Mouse (Mus musculus): ENCODE measurements at regions not wholly inside any gene's neighbourhood (a gene's known extent, or its start where the extent isn't known, plus 50 kb on each side); places are given as distances from the start of the nearest gene placed in this dataset.

DNA sequence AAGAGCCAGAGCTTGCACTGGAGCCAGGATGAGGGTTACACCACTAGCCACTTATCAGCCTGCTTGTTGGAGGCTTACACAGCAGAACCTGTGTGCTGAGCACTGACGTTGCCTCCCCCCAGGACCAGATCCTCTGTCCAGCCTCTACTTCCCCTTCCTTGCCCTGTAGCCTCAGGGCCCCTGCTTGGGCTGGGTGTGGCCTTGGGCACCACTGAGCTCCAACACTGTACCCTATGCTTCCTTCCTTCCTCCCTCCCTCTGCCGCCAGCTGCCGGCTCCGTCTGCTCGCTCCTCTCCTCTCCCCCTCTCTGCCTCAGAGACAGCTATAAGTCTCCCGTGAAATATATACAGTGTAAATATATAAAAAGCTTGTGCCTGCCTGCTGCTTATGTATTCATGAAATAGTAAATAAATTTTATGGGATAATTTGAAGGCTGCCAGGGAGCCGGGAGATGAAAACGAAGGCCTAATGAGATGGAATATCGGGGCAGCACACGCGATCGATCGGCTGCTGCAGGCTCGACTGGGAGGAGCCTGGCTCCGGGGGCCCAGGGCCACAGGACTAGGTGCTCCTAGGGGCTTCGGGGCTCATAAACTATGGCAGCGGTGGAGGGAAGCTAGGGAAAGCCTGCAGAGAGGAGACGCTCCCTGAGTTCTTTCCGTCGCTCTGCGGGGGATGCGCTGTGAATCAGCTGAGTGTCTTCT lies 135.6 kb downstream of the Rbm19 start:
- peak; percentile 50 to 51 for DNase-seq

DNA sequence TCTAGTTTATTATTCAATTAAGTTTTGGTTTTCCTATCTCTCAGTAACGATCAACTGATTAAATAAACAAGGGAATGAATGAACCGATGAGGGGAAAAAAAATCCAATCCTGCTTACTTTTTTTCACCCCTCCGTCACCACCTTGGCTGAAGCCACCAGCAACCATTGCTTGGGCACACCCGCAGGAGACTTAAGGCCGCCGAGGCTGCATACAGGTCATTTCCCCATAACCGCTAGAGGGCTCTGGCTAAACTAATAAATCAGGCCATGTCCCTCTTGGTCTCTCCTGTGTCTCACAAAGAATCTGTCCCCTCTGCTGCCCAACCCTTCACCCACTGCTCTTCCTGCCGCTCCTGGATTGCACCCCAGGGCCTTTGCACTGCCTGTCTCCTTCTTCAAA lies 136.3 kb downstream of the Rbm19 start:
- DNase-seq = peak; percentile 73 to 74

DNA sequence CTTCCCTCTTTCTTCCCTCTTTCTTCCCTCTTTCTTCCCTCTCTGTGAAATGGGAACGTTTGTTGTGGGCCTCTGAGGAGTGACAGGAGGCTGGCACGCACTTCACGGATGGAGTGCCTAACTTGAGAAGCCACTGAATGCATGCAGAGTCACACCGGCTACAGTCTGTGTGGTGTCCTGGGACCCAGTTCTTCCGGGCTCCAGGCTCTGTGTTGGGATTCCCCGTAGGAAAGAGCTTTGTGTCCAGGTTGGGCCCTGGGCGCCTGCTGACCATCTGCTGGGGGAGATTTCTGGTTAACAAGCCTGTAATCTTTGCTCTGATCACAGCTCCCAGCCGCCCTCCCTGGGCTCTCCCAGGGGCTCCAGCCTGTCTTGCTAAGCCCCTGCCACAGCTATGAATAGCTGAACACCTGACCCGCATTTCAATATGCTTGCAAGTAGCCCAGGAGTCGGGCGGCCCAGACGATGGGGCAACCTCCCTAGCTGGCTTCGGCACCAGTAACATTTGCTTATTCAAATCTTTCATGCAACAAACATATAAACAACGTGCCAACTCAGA lies 146.5 kb downstream of the Rbm19 start:
- no peak for DNase-seq

DNA sequence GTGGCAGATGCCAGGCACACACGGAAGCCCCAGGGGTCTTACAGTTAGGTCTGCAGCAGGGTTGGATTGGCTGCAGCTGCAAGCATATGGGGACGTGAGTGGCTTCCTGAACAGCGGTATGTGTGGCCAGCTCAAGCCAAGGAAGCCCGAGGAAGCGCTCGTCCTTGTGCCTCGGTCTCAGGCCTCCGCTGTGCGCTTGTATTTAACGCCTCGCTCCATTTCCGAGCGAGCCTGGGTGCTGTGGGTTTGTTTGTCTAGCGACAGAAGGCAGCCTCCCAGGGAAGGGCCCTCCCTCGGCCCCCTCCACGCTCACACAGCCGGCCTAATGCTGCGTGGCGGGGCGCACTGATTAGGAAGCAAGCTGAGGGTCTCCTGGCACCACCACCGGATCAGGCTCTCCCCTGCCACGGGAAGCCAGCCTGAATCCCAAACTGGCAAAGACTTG lies 153.2 kb downstream of the Rbm19 start:
- peak; percentile 59 to 67 for DNase-seq

DNA sequence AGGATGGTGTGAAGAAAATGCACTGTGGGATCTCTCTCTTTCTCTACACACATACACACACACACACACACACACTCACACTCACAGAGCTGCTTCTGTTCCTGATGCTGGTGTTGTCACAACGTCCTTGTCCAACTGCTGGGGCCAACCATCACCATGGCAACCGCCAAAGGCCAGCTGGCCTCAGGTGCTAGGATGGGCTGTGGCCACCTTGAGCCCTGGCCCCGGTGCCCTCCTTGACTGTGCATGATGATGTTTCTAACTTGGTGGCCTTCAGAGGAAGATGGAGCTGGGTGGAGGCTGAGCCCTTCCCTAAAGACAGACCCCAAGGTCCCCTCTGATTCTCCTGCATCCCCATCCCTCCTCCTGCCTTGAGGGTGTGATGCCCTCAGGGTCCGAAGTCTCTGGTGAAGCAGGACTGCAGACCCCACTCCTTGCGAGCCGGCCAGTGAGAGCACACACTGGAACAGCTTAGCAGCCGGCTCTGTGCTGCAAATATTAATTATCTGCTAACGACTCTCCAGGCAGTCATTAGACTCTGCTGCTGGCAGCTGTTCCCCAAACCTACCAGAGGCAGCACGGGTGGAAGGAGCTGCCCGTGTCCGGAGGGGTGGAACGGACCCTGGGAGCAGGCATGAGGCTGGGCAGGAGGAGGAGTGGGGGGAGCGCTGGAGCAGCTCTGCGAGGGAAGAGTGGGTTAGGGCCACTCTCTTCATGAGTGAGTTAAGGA lies 154.8 kb downstream of the Rbm19 start:
- DNase-seq = no peak

DNA sequence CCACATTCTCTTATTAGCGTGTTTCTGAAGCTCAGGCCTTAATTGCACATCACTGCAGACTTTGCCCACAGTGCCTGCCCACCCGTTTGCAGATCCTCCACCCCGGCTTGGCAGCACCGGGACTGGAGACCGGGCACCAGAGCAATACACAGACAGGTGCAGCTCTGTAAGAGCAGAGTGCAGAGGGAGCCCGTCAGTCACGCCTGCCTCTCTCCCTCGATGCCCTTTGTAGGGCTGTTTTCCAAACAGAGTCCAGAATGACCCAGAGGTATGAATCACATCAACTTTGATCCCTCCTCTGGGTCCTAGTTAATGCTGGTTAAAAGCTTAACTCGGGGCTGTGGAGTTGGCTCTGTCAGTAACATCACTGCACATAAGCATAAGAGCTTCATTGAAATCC lies 155.3 kb upstream of the Lhx5 start:
- DNase-seq = no peak

DNA sequence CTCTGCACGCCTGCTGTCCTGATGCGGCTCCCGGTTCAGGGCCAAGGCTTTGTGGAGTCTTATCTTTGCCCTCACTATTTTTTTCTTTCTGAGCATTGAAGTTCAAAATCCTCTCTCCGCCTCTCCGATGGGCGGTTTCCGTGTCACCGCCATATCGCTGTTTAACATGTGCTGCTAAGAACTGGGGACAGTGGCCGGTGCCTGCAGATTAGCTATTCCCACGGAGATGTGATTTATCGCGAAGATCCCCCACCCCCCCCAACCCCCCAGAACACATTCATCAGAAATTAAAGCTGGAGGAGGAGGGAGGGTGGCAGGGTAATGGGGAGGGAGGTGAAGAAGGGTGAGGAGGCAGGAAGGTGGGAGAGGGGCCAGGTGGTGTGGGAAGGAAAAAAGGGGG lies 151.2 kb upstream of the Lhx5 start:
- no peak for DNase-seq

DNA sequence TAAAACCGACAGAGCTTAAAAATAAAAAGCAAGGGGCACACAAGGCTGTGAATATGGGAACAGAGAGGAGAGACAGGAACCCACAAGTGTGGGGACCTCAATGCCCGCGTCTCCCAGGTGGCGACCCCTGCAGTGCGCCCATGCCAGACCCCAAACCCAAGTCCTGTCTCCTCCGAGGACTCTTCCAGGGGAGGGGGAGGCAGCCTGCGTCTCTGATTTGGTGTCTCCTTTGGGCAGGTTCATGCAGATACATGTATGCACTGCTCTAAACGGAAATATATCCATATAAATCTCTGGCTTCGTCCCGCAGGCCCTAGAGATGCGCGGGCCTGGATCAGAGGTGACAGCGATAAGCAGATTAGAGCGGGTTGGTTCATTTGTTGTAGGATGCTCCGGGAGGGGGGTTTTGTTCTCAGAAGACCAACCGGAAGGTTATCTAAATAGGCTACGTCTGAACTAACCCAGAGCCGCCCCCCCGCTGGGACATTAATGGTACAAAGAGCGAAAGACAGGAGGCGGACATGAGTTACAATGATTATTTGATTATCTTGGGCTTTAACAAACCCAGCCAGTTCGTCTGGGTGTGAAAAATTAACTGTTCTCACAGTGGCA lies 150.4 kb upstream of the Lhx5 start:
- peak in 1 of 2 experiments; percentile 63 for DNase-seq

DNA sequence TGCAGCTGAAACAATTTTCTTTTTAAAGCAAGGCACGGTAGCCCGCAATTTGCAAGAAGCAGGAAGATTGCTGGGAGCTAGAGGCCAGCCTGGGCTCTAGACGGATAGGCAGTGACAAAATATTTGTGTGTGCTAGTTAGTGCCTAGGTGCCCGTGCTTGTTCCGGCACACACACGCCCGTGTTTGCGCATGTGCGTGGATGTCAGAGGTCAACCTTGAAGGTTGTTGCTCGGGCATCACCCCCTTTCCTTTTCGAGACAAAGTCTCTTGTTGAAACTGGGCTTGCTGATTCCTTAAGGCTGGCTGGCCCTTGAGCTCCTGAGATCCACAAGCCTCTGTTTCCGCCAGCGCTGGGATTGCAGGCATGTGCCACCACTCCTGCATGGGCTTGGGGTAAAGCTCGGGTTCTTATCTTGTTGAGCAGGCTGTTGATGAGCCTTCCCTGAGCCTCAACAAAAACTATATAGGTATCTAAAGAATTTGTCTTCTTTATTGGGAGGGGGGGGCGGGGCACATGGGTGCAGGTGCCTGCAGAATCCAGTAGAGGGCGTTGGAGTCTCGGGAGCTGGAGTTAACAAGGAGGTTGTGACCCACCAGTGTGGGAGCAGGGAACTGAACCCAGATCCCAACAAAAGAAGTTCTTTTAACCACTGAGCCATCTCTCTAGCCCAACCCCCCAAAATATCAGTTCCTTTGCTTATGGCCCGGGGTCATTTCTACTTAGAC lies 149.5 kb upstream of the Lhx5 start:
- DNase-seq = no peak

DNA sequence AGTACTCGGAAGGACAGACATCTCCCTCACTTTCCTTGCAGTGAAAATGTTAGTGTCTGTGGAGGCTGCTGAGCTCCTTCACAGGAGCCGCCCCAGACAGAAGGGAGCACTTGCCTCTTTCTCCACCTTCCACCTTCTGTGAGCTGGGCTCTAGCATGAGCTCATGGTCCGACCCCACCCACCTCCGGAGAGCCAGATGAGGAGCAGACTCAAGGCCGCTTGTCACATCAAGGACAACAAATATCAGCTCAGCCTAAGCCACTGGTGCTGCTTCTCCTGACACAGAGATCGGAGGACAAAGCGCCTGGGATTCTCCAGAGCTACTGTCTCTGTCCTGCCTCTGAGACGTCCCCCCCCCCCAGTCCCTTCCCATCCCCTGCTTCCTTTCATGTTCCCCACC lies 146.9 kb upstream of the Lhx5 start:
- DNase-seq = no peak

DNA sequence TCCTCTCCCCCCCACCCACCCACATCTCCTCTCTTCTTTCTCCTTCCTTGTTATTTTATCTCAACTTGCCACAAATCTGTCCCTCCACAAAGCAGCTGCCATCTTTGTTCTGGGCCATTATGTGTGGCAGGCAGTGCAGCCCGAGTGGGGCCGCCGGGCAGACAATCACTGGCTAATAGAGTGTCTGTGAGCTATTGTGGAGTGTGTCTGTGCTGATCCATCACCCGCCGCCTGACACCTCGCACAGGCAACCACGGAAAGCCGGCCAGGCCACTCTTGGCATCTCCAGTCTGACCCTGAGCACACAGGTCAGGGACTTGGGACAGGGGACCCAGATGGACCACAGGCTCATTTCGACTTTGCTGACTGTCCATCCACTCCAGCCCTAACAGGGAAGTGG lies 146.5 kb upstream of the Lhx5 start:
- no peak for DNase-seq

DNA sequence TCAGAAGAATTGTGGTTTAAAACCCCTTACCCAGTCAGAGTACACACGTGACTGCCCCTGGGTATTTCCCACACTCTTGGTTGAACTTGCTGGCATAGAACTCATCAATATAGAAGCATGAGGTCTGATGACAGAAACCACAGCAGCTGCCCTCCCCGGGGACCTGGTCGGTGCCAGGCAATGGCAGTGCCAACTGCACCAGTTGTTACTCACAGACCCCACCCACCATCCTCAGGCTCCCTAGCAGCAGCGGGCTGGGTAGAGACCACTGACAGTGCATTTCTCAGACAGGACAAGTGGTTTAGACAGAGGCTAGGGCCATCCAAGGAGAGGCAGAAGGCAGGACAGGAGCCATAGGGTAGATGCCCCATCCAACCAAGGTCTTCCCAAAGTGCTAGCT lies 144.7 kb upstream of the Lhx5 start:
- peak; percentile 54 to 75 for DNase-seq

DNA sequence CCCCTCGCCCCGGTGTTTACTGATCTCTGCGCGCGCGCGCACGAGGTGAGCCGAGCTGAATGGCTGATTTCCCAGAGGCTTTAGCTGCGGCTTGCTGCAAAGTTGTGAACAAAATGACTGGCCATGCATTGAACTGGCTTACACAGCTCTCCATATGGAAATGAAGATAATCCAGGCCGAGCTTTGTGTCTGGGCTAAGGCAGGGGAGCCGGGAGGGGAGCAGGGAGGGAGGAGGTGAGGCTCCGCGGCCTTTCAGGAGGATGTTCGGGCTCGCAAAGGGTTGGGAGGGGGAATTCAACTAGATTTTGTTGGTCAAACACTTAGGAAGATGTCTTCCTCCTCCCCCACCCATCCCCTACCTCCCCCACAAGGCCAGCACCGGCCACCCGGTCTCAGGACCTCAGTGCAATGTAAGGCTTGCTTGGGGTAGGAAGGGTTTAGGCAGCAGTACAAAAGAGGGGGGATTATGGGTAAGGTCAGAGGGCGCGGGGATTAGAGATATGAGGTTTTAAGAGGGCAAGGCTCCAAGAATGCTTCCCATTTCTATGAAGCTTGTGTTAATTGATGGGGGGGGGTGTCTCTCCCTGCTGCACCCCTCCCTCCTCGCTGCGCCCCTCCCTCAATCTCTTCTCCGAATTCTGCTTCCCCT lies 143.3 kb upstream of the Lhx5 start:
- DNase-seq = no peak

DNA sequence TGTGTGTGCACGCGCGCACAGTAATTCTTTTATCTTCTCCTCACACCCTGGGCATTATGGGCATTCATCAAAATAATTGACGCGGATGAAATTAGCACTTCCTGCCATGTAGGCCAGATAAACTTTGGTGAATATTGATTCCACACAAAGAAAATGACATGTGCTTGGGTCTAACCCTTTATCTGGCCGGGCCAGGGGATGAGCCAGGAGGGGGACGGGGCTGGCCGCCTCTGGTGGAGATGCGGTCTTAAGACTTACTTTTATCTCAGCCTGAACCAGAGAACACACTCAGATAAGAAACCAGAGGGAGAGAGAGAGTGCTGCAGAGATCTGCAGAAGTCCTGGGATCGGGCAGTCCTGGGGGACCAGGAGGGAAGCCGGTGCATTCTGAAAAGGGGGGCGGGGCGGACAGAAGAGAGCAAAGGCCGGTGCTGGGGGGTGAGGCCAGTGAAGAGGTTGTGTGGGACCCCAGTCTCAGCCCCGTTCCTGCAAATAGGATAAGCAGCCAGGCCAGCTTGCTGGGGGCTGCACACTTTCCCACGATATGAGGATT lies 136.9 kb upstream of the Lhx5 start:
- DNase-seq = no peak

DNA sequence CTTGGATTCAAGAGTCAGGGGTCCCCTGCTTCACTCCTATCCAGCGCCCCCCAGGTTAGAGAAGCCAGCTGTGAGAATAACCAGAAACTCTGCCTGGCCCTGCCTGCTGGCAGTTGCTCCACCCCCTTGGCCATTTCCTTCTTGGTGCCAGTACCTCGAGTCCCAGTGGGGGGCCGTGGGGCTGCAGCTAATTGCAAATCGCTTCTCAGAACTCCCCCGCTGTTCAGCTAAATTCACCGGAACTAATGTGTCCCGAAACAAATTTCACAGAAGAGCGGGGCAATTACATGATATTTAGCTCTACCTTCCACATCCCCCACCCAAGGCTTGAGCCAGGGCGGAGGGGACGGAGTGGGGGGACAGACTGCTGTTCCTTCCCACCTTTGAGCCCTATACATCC lies 134.3 kb upstream of the Lhx5 start:
- peak; percentile 32 to 57 for DNase-seq

DNA sequence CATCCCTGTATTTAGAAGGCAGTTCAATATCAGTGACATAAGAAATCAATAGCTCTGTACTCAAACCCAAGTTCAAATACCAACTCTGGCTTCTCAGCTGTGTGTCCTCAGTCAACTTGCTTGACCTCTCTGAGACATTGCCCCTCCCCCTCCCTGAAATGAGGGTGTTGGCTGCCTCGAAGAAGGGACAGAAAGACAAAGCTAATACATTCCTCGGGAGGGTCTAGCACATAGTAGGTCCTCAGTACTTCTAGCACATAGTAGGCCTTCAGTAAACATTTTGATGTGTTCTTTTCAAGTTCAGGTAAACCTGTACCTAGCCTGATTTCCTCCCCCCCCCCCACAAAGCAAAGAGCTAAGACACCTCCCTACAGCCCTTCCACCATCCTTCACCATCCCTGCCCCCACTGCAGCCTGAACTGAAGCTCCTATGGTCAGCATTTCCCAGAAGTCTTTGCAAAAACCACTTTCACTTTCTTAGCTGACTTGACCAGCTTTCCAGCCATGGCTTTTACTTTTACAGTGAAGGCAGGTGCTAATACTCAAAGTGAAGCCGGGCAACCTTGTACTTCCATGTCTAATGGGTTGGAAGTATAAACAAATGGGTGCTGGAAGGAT lies 133.7 kb upstream of the Lhx5 start:
- no peak for DNase-seq

DNA sequence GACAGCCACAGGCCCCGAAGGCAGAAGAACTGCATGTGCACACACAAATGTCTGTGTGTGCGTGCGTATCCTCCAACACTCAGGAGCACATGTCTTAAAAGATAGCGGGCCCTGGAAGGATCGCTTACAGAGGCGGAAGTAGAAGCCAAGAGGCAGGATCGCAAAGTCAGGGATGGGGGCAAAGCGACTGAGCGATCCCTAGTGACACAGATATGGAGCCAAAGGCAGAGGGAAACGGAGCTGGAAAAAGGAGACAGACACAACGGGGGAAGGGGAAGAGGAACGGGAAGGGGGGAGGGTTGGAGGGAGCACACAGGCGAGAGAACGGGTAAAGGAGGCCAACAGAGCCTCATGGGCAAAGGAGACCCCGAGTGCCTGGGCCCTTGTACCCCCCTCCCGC lies 129.8 kb upstream of the Lhx5 start:
- no peak for DNase-seq

DNA sequence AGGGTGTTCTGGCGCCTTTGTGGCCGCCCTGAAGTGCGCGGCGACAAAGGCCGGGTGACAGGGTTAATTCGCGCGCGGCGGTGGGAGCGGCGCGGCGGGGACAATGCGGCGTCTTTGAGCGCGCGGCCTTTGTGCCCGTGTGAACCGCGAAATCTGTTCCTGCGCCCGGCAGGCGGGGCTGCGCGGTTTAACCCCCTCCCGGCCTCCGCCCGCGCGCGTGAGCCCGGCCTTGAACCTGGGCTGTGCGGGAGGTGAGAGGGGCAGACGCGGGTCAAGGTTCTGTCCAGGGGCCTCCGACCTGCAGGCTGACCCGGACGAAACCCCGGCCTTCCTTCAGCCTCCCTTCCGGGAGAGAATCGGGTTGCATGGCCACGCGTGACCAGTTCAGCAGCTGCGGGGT lies 129.2 kb upstream of the Lhx5 start:
- DNase-seq = no peak

DNA sequence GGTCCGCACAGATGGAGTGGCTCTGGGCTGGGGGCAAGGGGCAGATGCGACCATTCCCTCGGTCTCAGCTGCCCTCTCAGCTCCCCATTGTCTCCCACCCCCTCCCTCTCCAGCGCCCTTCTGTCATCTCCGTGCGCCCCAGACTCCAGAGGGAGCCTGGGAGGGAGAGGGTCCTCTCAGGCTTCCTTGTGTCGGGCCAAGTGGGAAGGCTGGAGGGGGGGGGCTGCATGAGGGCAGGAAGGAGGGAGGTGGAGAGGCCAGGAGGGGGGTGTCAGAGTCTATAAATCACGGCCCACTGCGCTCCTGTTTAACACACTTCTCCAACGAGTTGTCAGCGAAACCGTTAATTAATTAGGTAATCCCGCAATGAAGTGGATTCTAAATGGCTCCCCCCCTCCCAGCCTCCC lies 127.2 kb upstream of the Lhx5 start:
- DNase-seq = no peak

DNA sequence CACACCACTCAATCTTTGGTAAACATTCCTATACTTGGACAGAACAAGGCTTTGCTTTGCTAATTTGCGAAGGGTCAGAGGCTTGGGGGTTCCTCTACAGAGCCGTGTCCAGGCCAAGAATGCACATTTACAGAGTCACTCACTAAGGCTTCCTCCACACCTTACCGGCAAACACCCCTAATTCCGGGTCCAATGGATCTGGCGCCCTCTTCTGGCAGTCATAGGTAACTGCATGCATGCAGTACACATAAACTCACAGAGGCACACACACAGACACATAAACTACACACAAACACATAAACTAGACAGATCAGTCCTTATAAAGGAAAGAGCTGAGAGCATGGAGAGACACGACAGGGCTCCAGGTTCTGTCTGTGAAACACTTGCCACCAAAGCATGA lies 119.2 kb upstream of the Lhx5 start:
- no peak for DNase-seq

DNA sequence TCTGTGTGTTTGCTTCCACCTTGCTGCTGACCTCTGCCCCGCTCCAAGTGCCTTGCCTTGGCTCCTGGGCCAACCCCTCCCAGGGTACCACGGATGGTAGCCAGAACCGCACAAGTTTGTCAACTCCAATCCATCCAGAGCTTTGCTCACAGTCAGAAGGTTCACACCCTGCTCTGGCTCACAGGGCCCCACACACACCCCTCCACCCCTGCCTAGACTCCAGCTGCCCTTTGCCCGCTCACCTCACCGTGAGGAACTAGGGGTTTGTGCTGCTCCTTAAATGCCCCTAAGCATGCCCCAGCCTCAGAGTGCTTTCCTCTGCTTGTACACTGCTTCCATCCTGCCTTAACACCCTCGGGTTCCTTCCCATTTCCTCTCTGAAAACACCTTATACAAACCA lies 117.5 kb upstream of the Lhx5 start:
- DNase-seq = no peak

DNA sequence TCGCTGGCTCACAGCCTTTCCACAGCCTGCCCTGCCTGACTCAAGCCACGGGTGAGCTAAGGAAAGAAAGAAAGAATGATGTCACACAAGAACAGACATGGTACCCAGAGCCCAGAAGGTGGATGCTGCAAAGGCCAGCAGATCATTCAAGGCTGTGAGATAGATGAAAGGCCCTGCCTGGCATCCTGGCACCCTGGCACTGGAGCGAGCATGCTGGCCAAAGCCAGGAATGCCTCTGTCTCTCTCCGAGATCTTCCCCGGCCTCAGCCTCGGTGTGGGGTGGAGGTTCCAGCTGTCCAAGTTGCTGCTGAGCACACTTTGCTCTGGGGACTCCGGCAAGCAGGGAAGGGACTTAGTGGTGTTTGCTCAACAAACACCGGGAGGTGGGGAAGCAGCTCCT lies 116.4 kb upstream of the Lhx5 start:
- peak; percentile 37 to 40 for DNase-seq
